Mouse (Mus musculus) olfactory bulb, adult 2 months (tissue): ENCODE results near the gene Ppt2. TPM values are rescaled to one million over a fixed set of nuclear protein-coding genes. Genes with fewer than 3 reads are reported as not detected.

ENCODE experiments used
- H3K27ac ChIP-seq: fragments of 200-500 bp; 2 replicates; pipeline ENCODE4 v1.5.1; 2012; ENCODE audit warnings: low read depth, low read length; ENCODE audit not compliant: insufficient read depth
- H3K4me1 ChIP-seq: fragments of 200-500 bp; 2 replicates; pipeline ENCODE4 v1.6.1; 2012; ENCODE audit warnings: low read length; ENCODE audit not compliant: control insufficient read depth, insufficient read depth
- H3K4me3 ChIP-seq: fragments of 200-500 bp; 2 replicates; pipeline ENCODE4 v1.5.1; 2012; ENCODE audit warnings: mild to moderate bottlenecking, low read depth, low read length, moderate library complexity; ENCODE audit not compliant: insufficient read depth
- CTCF ChIP-seq: fragments of 200-500 bp; IDR thresholded peaks from 2 replicates; pipeline ENCODE4 v1.5.1; 2012; ENCODE audit warnings: low read depth, mild to moderate bottlenecking, low read length, moderate library complexity; ENCODE audit not compliant: insufficient read depth
- POLR2A ChIP-seq: fragments of 200-500 bp; IDR thresholded peaks from 2 replicates; pipeline ENCODE4 v1.6.1; 2012; ENCODE audit warnings: mild to moderate bottlenecking, low read depth, low read length, moderate library complexity; ENCODE audit not compliant: insufficient read depth
- WGBS: fragments of 180-500 bp; shearing (Covaris S2); methylation state at CpG from one replicate; pipeline ENCODE4 v1.1.7; 2018; 5-methylcytosine and 5-hydroxymethylcytosine counted together
- polyA plus RNA-seq: library from polyadenylated mRNA; stranded (reverse); fragments of >200 nt; gene quantifications from 2 replicates; pipeline ENCODE4 v1.2.4, GENCODE M21; 2012; ENCODE audit warnings: low replicate concordance; ENCODE audit not compliant: missing spikeins, insufficient read depth, insufficient read length

Ppt2 gene
- polyA plus RNA-seq, 1 experiment = not detected

DNA sequence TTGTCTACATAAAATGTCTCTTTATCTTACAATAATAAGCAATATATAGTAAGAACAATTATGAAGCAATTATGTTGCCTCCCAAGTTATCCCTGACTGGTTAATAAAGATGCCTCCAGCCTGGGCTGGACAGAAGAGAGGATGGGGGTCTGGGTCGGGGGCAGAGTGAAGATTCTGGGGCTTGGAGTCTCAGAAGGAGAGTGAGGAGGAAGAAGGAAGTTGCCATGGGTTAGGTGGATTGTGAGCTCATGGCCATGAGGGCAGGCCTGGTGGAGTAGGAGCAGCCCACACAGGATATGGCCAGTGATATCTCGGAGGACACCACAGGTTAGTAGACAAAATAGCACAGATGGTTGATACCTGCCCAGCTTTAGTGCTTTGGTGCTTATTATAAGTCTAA, 29.8 kb upstream of the Ppt2 start:
- Histone ChIP-seq H3K4me1 (peaks cover 36% of the 10 kb centered on the region), H3K27ac (no peak overlapping the region), H3K4me3 (no peak overlapping the region)
- WGBS = 82% methylated on average over 2 of the region's 2 CpGs
- TF ChIP-seq POLR2A (no peak), CTCF (no peak)

DNA sequence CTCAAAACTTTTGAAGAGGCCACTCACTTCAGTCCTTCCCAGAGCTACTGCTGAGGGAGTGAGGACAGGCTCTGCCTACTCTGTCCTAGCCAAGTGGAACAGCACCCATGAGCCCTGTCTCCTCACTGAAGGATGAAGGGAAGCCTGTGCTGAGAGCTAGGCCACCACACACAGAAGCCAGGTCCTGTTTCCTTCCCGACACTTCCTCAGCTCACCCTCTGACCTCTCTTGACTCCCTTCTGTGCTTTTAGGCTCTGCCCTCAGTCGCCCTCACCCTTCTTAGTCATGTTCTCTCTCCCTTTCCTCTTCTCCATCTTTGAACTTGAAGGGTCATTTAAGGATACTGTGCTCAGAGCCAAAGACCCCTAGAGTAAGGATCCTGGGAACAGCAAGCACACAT, 29.0 kb upstream of the Ppt2 start:
- H3K4me3 ChIP-seq = no peak overlapping the region
- no peak overlapping the region for H3K27ac ChIP-seq
- H3K4me1 ChIP-seq = peaks cover 36% of the 10 kb centered on the region
- no peak for TF ChIP-seq CTCF
- TF ChIP-seq POLR2A = no peak
- 44% methylated on average over 2 of the region's 2 CpGs for WGBS

DNA sequence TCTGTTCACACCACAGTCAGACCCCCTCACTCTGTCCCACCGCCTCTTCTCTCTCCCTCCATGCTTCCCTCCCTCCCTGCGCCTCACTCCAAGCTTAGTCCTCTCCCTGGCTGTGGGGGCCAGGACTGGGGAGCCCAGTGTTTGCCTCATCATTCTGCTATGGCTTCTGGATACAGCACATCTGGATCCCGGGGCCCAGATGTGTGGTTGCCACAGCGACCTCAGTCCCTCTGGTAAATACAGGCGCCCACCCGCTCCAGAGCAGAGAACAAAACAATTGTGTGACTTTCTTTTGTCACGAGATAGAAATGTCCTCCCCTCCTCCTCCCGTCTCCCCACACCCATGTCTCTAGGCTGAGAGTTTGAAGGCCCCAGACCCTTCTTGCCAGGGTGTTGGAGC, 28.4 kb upstream of the Ppt2 start:
- WGBS = 54% methylated on average over 8 of the region's 8 CpGs
- TF ChIP-seq POLR2A (no peak), CTCF (no peak)
- H3K4me1 ChIP-seq = peaks cover 36% of the 10 kb centered on the region
- H3K4me3 ChIP-seq = no peak overlapping the region
- H3K27ac ChIP-seq = no peak overlapping the region

DNA sequence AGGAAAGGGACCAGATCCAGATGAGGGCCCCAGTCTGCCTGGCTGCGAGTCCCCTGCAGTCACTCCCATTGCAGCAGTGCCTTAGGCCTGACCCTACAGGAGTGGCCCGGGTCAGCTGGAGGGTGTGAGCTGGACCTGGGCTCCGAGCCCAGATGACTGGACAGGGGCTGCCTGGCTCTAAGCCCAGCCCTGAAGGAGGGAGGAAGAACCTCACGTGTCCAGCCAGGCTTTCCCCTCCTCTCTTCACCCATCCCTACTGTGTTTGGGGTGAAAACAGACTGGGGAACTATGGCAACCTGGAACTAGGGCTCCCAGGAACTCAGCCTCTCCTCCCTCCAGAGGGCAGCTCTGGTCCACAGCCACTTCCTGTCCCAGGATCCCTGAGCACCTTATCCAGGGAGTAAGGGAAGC, 27.3 kb upstream of the Ppt2 start:
- Histone ChIP-seq H3K4me1 (peaks cover 28% of the 10 kb centered on the region), H3K27ac (peak overlapping the region; percentile 48; the same call in 1 of the 2 replicates), H3K4me3 (no peak overlapping the region)
- TF ChIP-seq POLR2A (no peak), CTCF (0 out of 2 replicates have a peak, but pooled peaks have one; percentile 5)
- 28% methylated on average over 4 of the region's 4 CpGs for WGBS

DNA sequence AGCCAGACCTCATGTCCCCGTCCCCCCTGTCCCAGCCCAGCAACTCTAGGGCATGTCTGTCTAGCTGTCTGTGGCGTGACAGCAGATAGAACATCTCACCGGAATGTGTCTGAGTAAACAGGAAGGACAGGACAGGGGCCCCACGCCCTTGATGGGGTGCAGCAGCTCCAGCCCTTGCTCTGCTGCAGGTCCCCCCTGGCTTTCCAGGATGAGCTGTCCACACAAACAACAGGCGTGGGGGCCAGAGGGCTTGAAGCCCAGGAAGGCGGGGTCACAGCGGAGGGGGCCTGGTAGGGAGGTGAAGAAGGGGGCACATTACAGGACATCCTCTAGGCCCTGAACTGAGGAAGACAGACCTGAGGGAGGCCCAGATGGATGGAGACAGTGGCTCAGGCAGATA, 26.9 kb upstream of the Ppt2 start:
- WGBS = 76% methylated on average over 7 of the region's 7 CpGs
- no peak for TF ChIP-seq CTCF
- no peak for TF ChIP-seq POLR2A
- 0 out of 2 replicates have a peak overlapping the region, but pooled peaks have one; percentile 21 for H3K27ac ChIP-seq
- peaks cover 26% of the 10 kb centered on the region for H3K4me1 ChIP-seq
- H3K4me3 ChIP-seq = no peak overlapping the region

DNA sequence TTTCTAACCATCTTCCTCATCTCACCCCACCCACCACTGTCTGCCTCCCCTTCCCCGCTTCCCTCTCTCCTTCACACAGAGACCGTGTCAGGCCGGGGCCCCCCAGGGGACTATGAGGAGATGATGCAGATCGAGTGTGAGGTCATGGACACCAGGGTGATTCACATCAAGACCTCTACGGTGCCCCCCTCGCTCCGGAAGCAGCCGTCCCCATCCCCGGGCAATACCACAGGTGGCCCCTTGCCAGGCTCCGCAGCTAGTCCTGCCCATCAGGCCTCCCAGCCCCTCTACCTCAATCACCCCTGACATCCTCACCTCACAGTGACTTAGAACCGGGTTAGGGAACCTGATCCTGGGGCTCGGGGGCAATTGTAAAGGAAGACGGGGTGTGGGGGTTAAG, 26.1 kb upstream of the Ppt2 start:
- H3K27ac ChIP-seq = no peak overlapping the region
- no peak overlapping the region for H3K4me3 ChIP-seq
- no peak for TF ChIP-seq CTCF
- no peak for TF ChIP-seq POLR2A
- peaks cover 26% of the 10 kb centered on the region for H3K4me1 ChIP-seq
- 91% methylated on average over 13 of the region's 13 CpGs for WGBS

DNA sequence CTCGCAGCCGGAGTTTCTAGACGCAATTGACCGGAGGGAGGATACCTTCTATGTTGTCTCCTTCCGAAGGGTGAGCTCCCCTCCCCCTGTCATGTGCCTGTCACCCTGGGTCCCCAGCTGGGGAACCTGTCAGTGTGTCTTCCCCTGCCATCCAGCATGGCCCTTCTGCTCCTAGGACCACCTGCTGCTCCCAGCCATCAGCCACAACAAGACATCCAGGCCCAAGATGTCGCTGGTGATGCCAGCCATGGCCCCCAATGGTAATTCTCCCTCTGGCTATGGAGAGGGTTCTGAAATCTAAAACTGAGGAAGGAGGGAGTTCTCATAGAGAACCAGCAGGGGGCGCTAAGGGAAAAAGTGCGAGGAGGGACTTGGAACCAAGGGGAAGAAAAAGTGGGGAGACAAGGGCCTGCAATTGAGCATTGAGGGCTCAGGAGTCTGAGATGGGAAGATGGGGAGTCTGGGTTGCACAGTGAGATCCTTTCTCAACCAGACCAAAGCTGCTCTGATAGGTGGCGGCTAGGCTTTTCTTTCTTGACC, 25.5 kb upstream of the Ppt2 start:
- TF ChIP-seq CTCF = peak; percentile 25
- no peak for TF ChIP-seq POLR2A
- Histone ChIP-seq H3K27ac (no peak overlapping the region), H3K4me3 (no peak overlapping the region), H3K4me1 (peaks cover 26% of the 10 kb centered on the region)
- 62% methylated on average over 9 of the region's 9 CpGs for WGBS

DNA sequence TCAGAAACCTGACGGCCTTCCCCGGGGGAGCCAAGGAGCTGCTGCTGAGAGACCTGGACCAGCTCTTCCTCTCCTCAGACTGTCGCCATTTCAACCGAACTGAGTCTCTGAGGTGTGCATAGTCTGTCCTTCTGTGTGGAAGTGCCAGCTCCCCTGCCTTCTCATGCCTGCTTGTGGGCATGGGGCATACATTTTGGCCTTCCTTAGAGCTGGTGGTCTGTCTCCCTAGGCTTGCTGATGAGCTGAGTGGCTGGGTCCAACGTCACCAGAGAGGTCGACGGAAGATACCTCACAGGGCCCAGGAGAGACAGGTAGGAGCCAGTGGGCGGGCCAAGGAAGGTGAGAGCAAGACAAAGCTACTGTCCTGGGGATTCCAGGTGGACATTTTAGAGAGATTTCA, 24.7 kb upstream of the Ppt2 start:
- 91% methylated on average over 8 of the region's 8 CpGs for WGBS
- Histone ChIP-seq H3K4me1 (peaks cover 33% of the 10 kb centered on the region), H3K4me3 (no peak overlapping the region), H3K27ac (no peak overlapping the region)
- no peak for TF ChIP-seq CTCF
- no peak for TF ChIP-seq POLR2A

DNA sequence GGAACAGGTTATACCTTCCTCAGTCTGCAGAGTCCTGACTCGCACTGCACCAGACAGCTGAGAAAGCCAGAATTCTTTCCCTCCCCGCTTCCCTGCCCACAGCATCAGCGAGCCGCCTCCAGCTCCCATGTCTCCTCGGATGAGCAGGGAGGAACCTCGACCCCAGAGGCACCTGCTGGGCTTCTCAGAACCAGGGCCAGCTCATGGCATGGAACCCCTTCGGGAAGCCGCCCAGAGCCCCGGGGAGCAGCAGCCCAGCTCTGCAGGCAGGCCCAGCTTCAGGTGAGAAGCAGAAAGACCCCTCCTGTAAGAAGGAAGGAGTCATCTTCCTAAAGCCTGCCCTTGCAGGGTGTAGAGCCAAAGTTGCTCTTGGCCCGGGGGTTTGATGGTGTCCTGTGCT, 24.2 kb upstream of the Ppt2 start:
- H3K4me1 ChIP-seq = peaks cover 34% of the 10 kb centered on the region
- no peak overlapping the region for H3K4me3 ChIP-seq
- no peak overlapping the region for H3K27ac ChIP-seq
- TF ChIP-seq CTCF (no peak), POLR2A (no peak)
- 82% methylated on average over 10 of the region's 10 CpGs for WGBS
